Mouse (Mus musculus) olfactory bulb, adult 2 months (tissue): ENCODE measurements around the gene Cox7a1.

ENCODE experiments used
- CTCF ChIP-seq: fragments of 200-500 bp; IDR thresholded peaks from 2 replicates; pipeline ENCODE4 v1.5.1; 2012; ENCODE audit warnings: low read depth, mild to moderate bottlenecking, low read length, moderate library complexity; ENCODE audit not compliant: insufficient read depth
- POLR2A ChIP-seq: fragments of 200-500 bp; IDR thresholded peaks from 2 replicates; pipeline ENCODE4 v1.6.1; 2012; ENCODE audit warnings: mild to moderate bottlenecking, low read depth, low read length, moderate library complexity; ENCODE audit not compliant: insufficient read depth

DNA sequence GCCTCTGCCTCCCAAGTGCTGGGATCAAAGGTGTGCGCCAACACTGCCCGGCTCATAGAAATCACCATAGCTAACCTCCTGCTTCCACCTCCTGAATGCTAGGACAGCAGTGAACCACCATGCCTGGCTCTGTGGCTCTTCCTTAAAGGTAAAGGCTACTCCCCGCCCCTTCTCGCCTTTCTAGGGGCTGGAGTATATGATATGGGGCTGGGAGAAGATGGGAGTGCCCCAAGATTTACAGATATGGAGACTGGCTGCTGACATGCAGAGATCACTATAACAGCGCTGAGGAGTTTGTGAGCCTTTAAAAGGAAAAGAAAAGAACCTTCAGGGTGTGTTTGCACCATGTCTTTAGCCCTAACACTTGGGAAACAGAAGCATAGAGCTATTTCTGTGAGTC is 38.3 kb downstream of the Cox7a1 start:
- TF ChIP-seq POLR2A (no peak), CTCF (no peak)
